Mouse (Mus musculus) urinary bladder, postnatal 4 days (tissue): Measurements from ENCODE around the gene Cort.

ENCODE experiments used
- DNase-seq, 2 experiments: peaks; one replicate each; pipeline ENCODE4 v3.0.0; 2021 to 2022; ENCODE audit warnings: low spot score in 2 of 2

The Cort gene

GRCm38 (mm10) chr4:149098571-149098970 is 28.0 kb downstream of the Cort start:
- peak in 1 of 2 experiments; percentile 53 for DNase-seq

GRCm38 (mm10) chr4:149097956-149098355 is 28.6 kb downstream of the Cort start:
- no peak for DNase-seq

DNA sequence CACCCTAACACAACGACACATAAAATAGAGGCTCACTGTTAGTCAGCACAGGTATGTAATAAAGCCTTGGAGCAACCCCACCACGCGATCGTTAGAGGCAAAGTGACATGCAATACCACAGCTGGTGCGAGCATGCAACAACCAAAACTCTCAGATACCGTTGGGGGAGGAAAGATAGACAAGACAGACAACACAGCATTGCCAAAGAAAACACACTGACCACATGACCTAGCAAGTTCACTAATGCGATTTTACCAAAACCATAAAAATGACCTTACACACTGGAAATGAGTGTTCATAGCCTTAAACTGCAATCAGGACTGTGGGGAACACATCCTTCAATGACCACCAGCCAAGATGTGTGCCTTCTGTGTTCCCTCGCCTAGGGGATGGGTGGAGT is 35.2 kb downstream of the Cort start:
- DNase-seq: no peak

- no peak for DNase-seq
Measured at GRCm38 (mm10) chr4:149085381-149085780, 41.2 kb downstream of the Cort start.

GRCm38 (mm10) chr4:149081528-149081927 is 45.0 kb downstream of the Cort start:
- peak; percentile 61 to 74 for DNase-seq

- no peak for DNase-seq
Measured at GRCm38 (mm10) chr4:149080111-149080510, 46.5 kb downstream of the Cort start.

GRCm38 (mm10) chr4:149079629-149080028 is 46.9 kb downstream of the Cort start:
- DNase-seq: no peak

GRCm38 (mm10) chr4:149078261-149078660 is 48.3 kb downstream of the Cort start:
- DNase-seq: no peak

DNA sequence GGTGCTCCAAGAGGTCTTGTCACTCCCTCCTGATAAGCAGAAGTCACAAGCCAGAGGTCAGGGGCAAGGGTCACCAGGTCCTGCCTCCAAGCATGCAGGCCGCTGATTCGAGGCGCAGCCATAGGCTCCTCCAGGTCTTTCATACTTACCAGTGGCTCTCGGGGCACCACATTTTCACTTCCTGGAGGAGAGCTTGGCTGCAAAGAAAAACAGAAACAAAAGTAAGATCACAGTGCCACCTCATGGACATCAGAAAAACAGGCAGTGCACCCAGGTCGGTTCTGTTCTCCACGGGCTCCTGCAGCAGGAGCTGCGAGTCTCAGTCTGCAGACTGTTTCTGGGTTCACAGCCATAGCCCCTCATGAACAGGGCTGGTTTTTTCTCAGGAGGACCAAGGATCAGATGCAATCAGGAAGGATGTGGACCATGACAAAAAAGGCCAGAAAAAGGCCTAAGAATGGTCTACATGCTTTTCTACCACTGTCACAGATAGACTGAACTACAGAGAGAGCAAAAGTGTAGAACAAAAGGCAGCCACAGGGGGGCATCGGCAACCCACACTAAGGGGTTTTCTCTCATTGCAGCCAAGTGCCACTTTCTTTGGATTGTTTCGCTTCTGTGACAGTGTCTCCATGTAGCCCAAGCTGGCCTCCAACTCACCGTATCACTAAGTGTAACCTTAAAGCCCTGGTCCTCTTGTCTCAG is 50.5 kb downstream of the Cort start:
- DNase-seq: peak in 1 of 2 experiments; percentile 47

GRCm38 (mm10) chr4:149075073-149075472 is 51.5 kb downstream of the Cort start:
- no peak for DNase-seq
